Mouse (Mus musculus) liver, adult 10 weeks (tissue): ENCODE data around the gene D130052B06Rik. TPM values are rescaled to one million over a fixed set of nuclear protein-coding genes. Genes with fewer than 3 reads are reported as not detected.

Experiments used
- polyA plus RNA-seq: library from polyadenylated mRNA; stranded (reverse); fragments of 350-450 nt; fragmentation: Illumina TruSeq; extraction: RNeasy Lipid Tissue Mini Kit (QIAGEN cat#74804); gene quantifications from one replicate; pipeline ENCODE4 v1.2.3, GENCODE M21; 2014; ENCODE audit warnings: low read depth, low replicate concordance

D130052B06Rik gene
- polyA plus RNA-seq: not detected

DNA sequence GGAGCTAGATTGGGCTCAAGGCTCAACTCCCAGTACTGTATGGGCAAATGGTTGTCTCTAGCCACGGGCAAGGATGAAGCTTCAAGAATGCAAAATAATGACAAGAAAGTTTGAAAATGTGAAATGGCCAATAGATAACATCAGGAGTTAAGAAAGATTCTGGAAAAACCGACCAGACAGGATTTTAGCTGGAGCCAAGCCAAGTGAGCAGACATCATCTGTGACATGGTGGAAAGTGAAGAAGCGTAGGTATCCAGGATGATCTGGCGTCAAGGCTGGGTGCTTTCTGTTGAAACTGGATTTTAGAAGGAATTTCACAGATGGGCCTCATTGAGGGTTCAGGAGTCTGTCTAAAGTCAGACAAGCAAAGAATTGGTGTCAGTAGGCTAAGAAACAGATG, at the start of gene D130052B06Rik:
D130052B06Rik (plus strand) TSS at position 317 of the 400 bp plus-strand sequence.

DNA sequence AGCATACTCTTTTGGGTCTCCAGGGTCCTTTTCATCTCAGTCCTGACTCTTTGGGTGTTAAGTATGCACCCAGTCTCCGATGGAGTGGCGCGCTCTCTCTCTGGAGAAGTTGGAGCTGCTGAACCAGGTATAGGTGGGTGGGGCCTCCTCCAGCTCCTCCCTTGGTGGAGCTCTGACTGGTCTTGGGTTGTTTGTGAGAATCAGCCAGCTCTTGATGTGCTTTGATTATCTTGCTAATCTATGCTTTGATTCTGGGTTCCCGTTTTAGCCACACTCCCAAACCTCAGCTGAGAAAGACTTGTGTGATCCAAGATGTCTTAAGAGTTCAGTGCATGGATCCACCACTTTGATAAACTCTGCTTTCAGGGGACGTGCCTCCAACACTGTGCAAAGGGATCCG, 20.2 kb upstream of the D130052B06Rik start, which contains the start of gene Gabrp:
Gabrp (minus strand) TSS at position 101 of the 400 bp plus-strand sequence.

Other genes with a start within 250 kb of the D130052B06Rik start
- 0.19 TPM for gene Ranbp17, start 85.6 kb upstream of the D130052B06Rik start, polyA plus RNA-seq
- not detected for gene Gabrp, start 20.3 kb upstream of the D130052B06Rik start, polyA plus RNA-seq